17 mouse cellular contexts compared by ENCODE assay signal in the genomic region with DNA sequence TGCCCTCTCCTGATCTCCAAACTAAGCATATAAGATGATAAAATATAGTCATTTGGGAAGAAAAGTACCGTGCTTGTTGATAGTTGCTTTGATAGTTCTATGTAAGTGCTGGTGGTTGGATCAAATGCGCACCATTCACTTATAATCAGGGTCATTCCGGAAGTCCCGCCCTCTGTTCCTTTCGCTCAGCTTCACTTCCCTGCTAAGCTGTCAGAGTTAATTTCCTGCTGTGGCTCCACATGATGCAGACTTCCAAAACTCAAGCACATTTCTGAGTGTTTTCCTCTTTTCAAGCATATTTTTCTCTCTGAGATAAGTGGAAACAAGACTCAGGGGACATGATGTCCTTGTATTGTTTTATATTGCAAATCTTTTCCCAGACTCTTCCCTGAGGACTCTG.
DNase-seq lines count a peak whose midpoint lies in the region; ATAC-seq lines count a peak whose summit lies in the region.
"Had no signal": no experiment of that assay in that cellular context is flagged by ENCODE, and none has a peak within 500 bp of the region (broad histone marks: within the 10 kb centered on the region; RNA-seq: fewer than 3 reads in every experiment).

No protein-coding gene starts in this region.

- no peak overlapping the region for H3K9ac ChIP-seq in heart, embryonic 11.5 days (ENCODE audit: low read depth, low read length)
- H3K9ac ChIP-seq in midbrain, embryonic 11.5 days (ENCODE audit: low read length): no peak overlapping the region
- no peak overlapping the region for H3K9ac ChIP-seq in midbrain, embryonic 13.5 days (replicated peaks)
- H3K9ac ChIP-seq: forebrain, embryonic 15.5 days; limb, embryonic 12.5 days; liver, embryonic 15.5 days had no signal

- H3K4me3 ChIP-seq in heart, embryonic 11.5 days (ENCODE audit: low read depth, low read length): no peak overlapping the region
- H3K4me3 ChIP-seq in midbrain, embryonic 11.5 days (ENCODE audit: low read depth, low read length): no peak overlapping the region
- no peak overlapping the region for H3K4me3 ChIP-seq in midbrain, embryonic 13.5 days (replicated peaks)
- H3K4me3 ChIP-seq: erythroblast, embryonic 14.5 days; forebrain, embryonic 15.5 days; limb, embryonic 12.5 days; liver, embryonic 15.5 days had no signal

- no peaks in the 10 kb centered on the region for H3K27me3 ChIP-seq in heart, embryonic 11.5 days (ENCODE audit: control insufficient read depth, insufficient read depth, low read length)
- no peaks in the 10 kb centered on the region for H3K27me3 ChIP-seq in midbrain, embryonic 11.5 days (ENCODE audit: control insufficient read depth, insufficient read depth, low read length)
- H3K27me3 ChIP-seq in midbrain, embryonic 13.5 days: no peaks in the 10 kb centered on the region
- H3K27me3 ChIP-seq: forebrain, embryonic 15.5 days; limb, embryonic 12.5 days; liver, embryonic 15.5 days had no signal

- H3K9me3 ChIP-seq in heart, embryonic 11.5 days (replicated peaks; ENCODE audit: control insufficient read depth, low read length): no peaks in the 10 kb centered on the region
- H3K9me3 ChIP-seq in midbrain, embryonic 11.5 days (ENCODE audit: control insufficient read depth, low read length): no peaks in the 10 kb centered on the region
- no peaks in the 10 kb centered on the region for H3K9me3 ChIP-seq in midbrain, embryonic 13.5 days
- H3K9me3 ChIP-seq: forebrain, embryonic 15.5 days; limb, embryonic 12.5 days; liver, embryonic 15.5 days had no signal

- WGBS in heart, embryonic 11.5 days (ENCODE audit: insufficient replicate concordance): 75% methylated on average over 5 of the region's 5 CpGs
- WGBS in midbrain, embryonic 11.5 days: 91% methylated on average over 5 of the region's 5 CpGs
- 88% methylated on average over 5 of the region's 5 CpGs for WGBS in midbrain, embryonic 13.5 days

- DNase-seq in heart, adult 8-10 months (ENCODE audit: low spot score): peak; percentile 42
- DNase-seq in midbrain, embryonic 11.5 days (ENCODE audit: low spot score, missing footprints): peak; percentile 64
- DNase-seq in gastrocnemius, postnatal 25 days: peak; percentile 20
- no peak for DNase-seq in T-cell, adult 2 months (ENCODE audit: low spot score)
- DNase-seq in frontal cortex, adult 2 months (ENCODE audit: extremely low spot score in 1 of 2, low spot score in 1 of 2): no peak
- DNase-seq: adrenal gland, postnatal 10 days; cerebellum, adult 8-10 months; embryo, embryonic 11 days; midbrain, embryonic 14.5 days; right cerebral cortex, postnatal 14 days had no signal

- no peak overlapping the region for H3K27ac ChIP-seq in heart, embryonic 11.5 days (ENCODE audit: low read depth, low read length)
- H3K27ac ChIP-seq in midbrain, embryonic 11.5 days (ENCODE audit: low read depth, low read length): no peak overlapping the region
- H3K27ac ChIP-seq in midbrain, embryonic 13.5 days: no peak overlapping the region
- H3K27ac ChIP-seq: forebrain, embryonic 15.5 days; limb, embryonic 12.5 days; liver, embryonic 15.5 days had no signal

- H3K36me3 ChIP-seq in heart, embryonic 11.5 days (ENCODE audit: control insufficient read depth, insufficient read depth, low read length): no peaks in the 10 kb centered on the region
- H3K36me3 ChIP-seq in midbrain, embryonic 11.5 days (ENCODE audit: control insufficient read depth, insufficient read depth, low read length): no peaks in the 10 kb centered on the region
- H3K36me3 ChIP-seq in midbrain, embryonic 13.5 days: no peaks in the 10 kb centered on the region
- H3K36me3 ChIP-seq: forebrain, embryonic 15.5 days; limb, embryonic 12.5 days; liver, embryonic 15.5 days had no signal

- H3K4me1 ChIP-seq in heart, embryonic 11.5 days (ENCODE audit: control insufficient read depth, insufficient read depth, low read length): 0 out of 2 replicates have a peak, but pooled peaks cover 2% of the 10 kb centered on the region
- no peaks in the 10 kb centered on the region for H3K4me1 ChIP-seq in midbrain, embryonic 11.5 days (ENCODE audit: control insufficient read depth, insufficient read depth, low read length)
- no peaks in the 10 kb centered on the region for H3K4me1 ChIP-seq in midbrain, embryonic 13.5 days (replicated peaks)
- H3K4me1 ChIP-seq: forebrain, embryonic 15.5 days; liver, embryonic 15.5 days had no signal

- no peak overlapping the region for H3K4me2 ChIP-seq in heart, embryonic 11.5 days
- H3K4me2 ChIP-seq in midbrain, embryonic 11.5 days: no peak overlapping the region
- no peak overlapping the region for H3K4me2 ChIP-seq in midbrain, embryonic 13.5 days (replicated peaks)
- H3K4me2 ChIP-seq: forebrain, embryonic 15.5 days; limb, embryonic 12.5 days; liver, embryonic 15.5 days had no signal

- ATAC-seq in heart, embryonic 11.5 days (replicated peaks; ENCODE audit: insufficient number of reproducible peaks, low FRiP score, low TSS enrichment): no peak
- ATAC-seq in midbrain, embryonic 11.5 days (ENCODE audit: low FRiP score): no peak
- ATAC-seq in midbrain, embryonic 13.5 days: no peak
- ATAC-seq: forebrain, embryonic 15.5 days; inflammation-experienced regulatory T-cells, adult 6 months had no signal

Comparison
In these comparisons a context has a peak if more than half of its experiments do, and no peak if none do; other contexts are left out.
1. DNase-seq: peak in heart, adult 8-10 months (single experiment), midbrain, embryonic 11.5 days (single experiment) and gastrocnemius, postnatal 25 days (single experiment); none in T-cell, adult 2 months (single experiment) and frontal cortex, adult 2 months (0 of 2).